Mouse (Mus musculus) thymus, postnatal 14 days (tissue): ENCODE measurements at regions not wholly inside any gene's neighbourhood (a gene's known extent, or its start where the extent isn't known, plus 50 kb on each side); places are given as distances from the start of the nearest gene placed in this dataset.
"Not testable (repeated sequence)": the region's sequence is repeated elsewhere in the genome, so short reads cannot be mapped to it uniquely, and the experiment has no call there.

Source experiments
- DNase-seq: peaks from one replicate; pipeline ENCODE4 v3.0.0; 2021

DNA sequence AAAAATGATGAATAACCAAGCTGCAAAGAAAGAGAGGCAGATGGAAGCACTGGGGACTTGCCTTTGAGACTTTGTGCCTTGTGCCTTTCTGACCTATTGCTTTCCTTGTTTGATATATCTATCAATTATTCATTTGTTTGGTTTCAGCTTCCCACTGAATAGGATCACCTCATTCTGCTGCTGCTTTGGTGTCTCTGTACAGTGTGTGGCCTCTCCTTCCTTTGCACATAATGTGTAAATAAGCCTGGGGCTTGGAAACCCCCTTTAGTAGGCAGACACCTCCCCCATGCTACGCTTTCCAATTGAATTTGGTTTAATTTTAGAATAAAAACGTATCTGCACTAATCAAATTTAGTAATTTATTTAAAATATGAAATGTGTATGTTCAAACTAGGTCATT lies 112.8 kb upstream of the Cwc22 start:
- DNase-seq: no peak

DNA sequence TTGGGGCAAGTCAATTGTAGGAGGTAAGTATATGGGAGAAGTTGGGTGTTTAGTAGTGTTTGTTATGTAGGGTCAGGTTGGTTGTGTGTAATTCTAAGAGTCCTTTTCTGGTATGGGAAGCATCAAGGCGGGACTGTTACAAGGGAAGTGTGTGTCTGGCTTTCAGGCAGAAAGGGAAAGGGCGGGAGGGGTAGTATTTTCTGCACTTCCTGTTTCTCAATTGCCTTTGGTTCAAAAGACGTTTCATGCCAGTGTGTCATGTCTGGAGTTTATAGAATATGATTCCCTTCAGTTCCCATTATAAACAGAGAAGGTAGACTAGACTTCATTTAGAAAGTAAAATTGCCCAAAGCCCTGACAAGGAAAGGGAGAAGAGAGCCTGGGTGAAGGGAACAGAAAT lies 107.7 kb upstream of the Cwc22 start:
- DNase-seq: no peak

DNA sequence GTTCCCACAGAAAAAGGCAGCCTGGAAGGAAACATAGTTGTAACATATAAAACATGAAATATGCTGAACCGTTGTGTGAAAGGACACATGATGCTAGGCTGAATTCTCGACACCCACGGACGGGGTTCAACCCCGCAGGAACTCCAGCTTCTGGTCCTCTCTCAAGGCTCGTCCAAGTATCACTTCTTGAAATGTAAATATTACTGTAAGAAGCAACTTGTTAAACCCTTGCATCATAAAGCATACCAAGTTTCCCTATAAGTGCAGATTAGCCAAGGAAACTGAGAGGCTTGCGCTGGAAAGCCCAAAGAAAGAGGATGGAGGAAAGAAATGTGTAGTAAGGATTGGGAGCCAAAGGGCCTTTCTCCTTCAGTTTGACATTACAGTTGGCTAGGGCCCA lies 104.4 kb upstream of the Cwc22 start:
- no peak for DNase-seq

DNA sequence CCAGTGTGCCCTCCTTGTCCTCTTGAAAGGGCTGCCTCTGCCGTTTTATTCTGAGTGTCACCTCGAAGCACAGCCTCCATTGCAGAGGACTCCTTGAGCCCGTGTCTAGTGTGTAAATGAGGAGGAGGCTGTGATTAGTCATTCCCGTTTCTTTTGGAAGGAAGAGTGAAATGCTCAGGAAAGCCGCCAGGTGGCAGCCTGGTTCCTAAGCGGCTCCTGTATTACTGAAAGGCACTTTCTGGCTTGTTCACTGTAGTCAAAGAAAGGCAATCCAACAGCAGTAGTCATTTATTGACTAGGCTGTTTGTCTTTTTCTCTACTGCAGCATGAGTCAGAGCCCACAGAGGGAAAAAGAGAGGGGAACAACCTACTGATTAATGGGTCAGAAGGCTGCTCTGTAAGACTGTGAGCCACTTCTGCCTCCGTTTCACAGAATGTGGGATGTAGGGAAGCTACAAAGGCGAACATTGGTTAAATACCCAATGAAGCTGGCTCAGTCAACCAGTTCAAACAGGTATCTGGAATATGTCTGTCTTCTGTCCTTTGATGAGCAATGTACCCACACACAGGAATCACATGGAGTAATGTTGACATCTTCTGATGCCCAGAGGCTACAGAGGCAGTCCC lies 103.2 kb upstream of the Cwc22 start:
- peak; percentile 28 for DNase-seq

DNA sequence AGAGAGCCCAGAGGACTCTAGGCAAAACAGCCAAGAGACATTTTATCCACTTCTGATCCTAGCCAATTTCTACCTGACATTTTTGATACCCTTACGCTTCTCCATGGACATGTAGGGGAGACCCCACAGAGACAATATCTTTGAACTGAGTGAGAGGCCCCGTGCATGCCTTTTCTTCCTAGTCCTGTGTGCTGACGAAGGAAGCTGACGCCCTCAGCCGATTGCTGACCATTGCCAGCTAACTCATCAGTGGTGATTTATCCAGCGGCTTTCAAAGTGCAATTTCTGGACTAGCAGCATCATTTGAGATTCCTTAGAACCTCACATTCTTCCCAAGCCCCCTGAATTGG lies 102.5 kb upstream of the Cwc22 start:
- DNase-seq: no peak

DNA sequence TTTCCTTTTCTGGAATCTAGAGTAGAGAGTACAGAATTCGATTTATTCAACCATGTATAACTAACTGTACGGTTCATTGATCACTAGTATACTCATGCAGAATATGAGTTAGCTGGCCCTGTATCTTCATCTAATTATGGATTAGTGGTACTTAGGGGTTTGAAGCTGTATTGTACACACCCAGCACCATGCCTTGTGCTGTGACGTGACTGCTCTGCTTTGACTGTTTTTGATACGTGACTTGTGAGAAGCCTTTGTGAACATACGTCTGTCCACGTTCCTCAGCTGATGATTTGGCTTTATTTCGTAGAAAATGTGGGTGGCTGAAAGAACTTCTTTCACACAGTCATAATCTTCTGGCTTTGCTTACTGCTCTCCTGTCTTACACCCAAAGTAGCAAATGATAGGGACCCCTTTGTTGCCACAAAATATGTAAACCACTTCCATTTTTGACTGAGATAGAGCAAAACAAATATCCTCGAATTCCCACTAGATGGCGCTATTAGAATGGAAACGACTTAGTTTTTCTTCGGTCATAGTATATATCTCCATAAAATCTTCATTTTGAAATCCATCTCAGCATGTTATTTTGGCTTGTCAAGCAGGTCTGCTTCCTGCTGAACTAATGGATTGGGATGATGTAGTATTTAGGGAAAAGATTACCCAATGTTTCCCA lies 102.0 kb upstream of the Cwc22 start:
- no peak for DNase-seq

DNA sequence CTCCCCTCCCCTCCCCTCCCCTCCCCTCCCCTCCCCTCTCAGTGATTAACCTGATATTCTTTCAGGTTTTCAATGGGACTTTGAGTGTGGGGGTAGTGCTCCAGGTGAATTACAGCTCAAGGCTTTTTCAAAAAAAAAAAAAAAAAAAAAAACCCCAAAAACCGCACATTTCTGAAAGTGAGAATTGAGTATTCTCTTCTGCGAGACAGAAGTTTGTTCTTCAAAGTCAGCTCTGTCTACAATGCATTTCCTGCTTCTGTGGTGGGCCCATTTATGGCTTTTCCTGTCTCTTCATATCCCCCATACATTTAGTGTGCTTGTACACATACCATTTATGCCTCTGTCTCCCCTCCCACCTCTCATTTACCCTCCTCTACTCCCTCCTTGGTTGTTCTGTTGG lies 81.1 kb upstream of the Cwc22 start:
- DNase-seq: peak; percentile 14

DNA sequence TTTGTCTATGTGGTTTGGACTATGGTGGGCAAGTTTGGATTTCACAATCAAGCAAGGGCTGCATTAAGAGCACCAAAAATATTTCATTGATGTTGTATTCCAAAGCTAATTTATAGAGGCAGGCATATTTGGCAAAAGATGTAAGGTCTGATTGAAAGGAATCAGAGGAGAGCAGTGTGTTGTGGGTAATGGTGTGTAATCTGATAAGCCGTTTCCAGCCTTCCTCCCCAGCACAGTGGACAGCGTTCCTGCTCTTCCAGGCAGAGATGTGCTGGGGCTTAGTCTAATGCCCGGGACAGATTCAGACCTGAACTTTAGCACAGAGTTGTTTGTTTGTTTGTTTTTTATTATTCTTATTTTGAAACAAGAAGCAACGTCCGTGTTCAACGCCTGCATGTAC lies 80.6 kb upstream of the Cwc22 start:
- no peak for DNase-seq

DNA sequence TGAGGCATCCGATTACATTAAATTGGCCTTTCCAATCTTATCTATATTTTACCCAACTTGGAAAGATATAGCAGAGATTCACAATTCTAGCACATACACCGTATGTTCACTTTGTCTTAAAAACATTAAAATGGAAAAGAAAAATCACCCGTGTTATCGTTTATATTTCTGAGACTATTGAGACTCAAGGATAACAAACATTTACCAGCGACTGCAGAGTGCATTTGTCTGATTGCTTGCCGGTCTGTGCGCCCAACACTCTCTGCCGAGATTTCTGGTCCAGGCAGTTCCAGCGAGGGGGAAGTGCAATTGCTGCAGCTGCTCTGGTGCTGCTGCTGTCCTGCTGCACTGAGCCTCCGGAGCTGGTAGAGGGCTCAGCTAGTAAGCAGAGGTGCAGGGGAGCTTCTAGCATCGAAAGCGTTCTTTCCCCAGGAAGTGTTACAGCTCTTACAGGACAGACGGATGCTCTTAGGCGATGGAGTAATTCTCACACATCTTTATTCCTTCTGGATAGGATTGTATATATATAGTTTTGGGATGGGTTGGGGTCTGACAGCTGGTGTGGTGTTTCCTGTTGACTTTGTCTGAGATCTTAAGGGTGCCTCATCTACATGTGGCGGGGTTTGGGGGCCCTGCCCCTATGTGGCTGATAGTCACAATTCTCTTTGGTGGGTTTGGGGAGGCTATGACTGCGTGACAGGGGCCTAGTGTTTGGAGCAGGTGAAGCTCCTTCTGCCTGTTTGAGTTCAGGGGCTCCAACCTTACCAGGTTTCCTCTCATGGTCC lies 79.7 kb upstream of the Cwc22 start:
- DNase-seq: no peak

DNA sequence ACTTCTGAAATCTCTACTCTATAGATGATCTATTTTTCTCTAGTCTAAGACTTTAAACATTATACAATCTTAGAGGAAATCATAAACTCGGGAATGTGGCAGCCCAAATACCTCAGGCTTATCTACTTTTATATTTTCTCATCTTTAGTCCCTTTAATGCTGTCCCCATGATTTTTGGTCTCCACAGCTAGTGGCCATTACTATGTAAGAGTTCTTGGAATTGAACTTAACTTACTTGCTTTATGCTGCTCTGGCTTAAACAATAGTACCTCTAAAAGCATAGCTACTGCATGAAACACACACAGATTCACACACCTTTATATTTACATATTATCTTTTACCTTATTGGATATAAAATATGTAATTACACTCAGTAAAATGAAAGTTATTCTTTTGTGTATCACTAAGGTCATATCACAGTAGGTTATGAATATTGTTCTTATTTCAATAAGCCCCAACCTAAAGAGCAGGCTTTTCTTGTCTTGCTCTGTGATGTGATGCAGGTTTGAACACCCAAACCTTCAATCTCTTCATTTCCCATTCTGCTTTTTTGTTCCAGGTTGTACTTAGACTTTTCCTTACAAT lies 78.9 kb upstream of the Cwc22 start:
- DNase-seq: no peak

DNA sequence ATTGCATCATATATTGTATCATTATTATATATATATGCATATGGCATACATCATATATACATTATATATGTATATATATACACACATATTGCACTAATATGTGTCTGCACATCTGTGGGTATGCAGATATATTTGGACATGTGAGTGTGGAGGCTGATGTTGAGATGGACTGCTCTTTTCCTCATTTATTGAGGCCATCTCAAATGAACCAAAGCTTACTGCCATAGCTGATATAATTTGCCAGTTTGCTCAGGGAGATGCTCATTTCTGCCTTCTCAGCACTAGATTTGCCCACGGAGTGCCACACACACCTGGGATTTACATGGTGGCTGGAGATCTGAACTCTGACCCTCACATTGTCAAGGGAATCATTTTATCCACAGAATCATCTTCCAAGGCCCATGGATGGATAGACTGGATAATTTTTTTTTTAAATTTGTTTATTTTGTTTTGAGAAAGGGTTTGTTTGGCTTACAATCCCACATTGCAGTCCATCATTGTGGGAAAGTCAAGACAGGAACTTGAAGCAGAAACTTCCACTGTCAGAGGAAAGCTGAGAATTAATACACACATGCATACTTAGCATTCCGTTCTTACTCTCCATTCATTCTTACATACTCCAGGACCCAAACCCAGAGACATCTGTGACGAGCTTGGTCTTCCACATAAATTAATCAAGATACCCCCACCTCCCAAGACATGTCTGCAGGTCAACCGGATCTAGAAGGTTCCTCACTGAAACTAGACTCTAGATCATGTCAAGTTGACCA lies 77.9 kb upstream of the Cwc22 start:
- no peak for DNase-seq

DNA sequence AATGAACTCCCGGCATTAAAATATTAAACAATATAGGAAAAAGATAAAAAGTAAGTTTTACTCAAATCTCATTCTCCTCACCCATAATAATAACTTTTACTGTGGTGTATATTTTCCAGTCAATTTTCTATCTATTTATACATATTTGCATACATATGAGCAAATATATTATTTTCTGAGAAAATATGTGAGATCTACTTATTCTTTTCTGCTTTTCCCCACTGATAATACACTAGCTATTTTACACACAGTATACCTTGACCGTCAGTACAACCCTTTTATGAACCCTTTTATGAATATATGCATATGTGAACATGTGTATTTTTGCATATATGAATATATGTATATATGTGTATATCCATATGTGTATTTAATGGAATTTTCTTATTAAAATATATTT lies 77.2 kb upstream of the Cwc22 start:
- DNase-seq: no peak

DNA sequence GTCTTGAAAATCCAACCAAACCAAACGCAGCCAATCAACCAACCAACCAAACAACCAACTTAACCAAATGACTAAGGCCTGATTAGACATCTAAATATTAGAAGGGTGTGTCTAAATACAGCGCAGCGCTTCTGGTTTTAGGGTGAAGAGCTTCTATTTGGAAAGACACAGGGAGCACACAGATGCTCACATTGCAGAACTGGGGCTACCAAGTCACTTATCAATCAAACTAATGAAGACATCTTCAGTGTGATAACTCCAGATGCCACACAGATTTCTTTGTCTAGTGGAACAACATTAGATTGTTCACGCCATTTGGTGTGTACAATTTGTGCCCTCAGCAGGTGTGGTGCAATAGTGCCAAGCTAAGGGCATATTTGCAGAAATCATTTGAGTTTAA lies 76.6 kb upstream of the Cwc22 start:
- no peak for DNase-seq

DNA sequence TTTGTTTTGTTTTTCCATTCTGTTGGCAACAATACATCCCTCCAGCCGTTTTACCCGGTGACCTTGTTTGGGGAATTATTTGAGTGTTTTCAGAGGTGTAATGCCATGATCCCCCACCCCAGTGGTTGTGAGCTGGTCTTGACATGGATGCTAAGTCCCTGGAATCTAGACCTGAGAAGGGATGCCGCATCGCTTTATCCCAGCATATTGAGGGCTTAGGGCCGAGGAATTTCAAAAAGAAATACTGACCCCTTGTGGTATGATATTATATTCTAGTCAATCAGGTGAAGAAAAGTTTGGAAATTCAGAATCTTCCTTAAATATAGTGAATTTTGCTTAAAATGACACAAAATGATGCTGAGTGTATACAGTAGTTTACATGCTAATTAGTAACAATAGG lies 75.7 kb upstream of the Cwc22 start:
- no peak for DNase-seq

DNA sequence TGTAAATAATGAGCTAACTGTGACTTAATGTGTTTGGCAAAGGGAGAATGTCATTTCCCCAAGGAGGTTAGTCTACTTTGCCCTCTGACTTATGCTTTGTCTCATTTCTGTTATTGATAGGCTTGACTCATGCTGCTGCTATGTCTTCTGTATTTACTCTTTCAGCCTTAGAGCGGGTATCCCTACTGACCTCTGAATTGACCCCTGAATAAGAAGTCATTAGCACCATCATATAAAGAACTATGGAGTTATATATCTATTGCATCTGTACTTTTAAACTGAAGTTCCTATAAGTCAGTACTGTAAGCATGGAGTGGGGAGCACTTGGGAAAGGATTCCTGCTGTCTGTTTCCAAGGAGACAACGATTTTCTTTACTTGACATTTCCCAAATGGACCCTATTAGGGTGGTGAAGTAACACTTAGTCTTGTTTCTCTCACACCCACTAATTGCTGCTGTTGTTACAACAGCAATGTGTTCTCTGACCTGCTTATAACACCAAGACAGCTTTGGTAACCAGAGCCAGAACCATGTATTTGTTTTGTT lies 75.3 kb upstream of the Cwc22 start:
- no peak for DNase-seq

DNA sequence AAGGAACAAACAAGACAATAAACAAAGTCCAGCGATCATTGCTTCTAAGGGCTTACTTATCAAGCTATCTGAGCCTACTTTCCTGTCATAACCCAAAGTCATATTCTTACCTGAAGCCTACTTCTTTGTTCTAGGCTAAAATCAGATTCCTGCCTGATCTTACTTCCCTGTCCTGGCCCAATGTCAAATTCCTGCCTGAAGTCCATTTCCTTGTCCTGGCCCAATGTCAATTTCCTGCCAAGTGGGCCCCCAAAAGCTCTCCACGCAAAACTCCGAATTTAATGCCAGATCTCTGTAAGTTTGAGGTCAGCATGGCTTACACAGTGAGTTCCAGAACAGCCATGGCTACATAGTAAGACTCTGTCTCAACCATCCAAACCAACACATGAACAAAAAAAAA lies 74.3 kb upstream of the Cwc22 start:
- no peak for DNase-seq

DNA sequence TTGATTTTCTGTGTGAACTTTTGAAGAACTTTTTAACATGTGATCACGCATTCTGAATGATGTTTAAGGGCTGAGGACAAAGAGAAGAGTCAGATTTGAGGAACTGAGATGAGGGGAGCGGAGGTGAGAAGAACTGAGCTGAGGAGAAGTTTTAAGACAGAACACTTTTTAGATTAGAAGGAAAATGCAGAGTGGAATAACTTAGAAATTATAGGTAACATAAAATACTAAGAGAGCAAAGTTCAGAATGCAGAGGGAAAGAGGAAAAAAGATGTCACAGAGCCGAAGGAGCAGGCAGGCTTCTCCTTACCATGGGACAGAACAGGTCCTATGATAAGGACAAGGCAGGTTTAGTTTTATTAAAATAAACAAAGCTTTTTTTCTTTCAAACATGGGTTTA lies 73.7 kb upstream of the Cwc22 start:
- no peak for DNase-seq

DNA sequence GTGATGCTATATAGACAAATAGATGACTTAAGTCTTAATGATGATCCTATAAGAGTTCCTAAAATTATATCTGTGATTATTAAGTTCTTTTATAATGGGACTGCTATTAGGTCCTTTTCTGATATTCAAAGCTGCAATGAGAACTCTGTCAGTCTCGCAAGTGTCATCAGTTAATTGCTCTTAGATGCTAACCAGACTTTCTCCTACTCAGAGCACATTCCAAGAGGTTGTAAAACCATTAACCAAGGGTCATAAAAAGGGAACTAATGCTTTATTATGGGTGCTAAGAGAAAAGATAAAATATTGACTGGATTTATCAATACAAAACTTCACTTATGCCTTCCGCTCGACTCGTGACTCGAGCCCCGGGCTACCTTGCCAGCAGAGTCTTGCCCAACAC lies 66.3 kb upstream of the Cwc22 start:
- DNase-seq: not testable (repeated sequence)

DNA sequence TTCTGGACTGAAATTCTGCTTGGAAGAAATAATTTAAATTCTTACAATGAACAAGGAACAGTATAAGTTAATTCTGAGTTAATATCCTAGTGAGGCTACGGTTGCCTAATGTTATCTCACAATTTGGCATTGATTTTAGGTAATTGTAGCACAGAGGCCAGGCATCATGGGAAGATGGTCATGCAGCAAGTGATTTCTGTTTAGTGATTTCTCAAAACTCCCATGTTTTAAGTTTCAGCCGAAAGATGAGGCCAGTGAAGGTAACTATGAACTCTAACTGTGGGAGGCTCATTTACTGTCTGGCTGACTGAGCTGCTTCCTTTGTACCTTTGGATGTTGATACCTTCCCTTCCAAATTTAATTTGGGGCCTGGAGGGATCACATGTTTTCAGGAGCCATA lies 65.6 kb upstream of the Cwc22 start:
- no peak for DNase-seq

DNA sequence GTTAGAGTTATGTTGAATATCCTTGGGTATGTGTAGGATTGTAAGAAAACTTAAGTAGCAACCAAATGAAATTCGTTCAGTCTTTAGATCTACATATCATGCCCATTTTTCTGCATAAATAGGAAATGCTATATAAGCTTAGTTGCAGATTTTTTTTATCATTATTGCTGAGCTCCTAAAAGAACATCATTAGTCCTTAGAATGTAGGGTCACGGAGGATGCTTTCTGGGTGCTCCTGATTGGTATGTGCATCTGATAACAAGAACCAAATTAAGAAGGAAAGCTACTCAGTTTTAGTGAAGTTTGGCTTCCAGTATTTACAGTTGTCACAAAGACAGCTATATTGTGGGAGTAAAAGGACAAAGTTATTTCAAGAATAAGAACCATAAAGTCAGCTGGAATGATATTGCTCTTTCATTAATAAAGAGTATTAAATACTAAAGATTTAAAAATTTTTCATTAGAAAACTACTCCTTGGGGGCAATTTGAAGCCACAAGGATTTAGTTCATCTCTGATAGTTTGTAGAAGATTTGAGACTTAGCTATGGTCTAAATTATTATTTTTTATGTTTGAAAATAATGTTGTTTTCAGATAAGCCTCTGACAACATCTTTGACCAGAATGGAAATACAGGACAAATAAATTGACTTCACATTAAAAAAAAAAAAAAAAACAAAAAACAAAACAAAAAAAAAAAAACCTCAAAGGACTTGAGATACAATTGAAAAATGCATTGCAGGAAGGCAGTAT lies 65.1 kb upstream of the Cwc22 start:
- DNase-seq: no peak

DNA sequence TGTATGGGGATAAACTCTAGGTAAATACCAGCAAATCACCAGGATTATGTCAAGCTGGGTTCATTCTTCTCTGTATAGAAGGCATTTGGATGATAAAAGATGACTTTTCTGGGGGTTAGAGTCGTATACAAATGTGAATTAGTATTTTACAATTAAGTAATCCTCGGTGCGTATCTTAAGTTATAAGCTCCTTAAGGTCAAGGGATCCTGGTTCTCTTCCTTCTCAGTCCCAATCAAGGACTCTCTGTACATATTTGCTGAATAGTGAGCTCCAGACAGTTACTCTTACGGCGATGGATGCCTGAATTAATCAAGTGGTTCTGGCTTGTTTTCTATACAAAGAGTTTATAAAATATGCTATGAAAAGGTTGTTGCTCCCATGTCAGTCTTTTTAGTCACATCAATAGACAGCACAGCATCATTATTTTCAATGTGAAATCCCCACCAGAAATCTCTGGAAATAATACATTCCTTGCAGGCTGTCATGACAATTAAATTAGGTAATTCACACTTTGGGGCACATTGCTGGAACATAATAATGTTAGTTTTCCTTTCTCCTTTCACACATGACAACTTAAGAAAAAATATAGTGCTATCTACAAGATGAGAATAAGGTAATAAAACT lies 64.0 kb upstream of the Cwc22 start:
- no peak for DNase-seq

DNA sequence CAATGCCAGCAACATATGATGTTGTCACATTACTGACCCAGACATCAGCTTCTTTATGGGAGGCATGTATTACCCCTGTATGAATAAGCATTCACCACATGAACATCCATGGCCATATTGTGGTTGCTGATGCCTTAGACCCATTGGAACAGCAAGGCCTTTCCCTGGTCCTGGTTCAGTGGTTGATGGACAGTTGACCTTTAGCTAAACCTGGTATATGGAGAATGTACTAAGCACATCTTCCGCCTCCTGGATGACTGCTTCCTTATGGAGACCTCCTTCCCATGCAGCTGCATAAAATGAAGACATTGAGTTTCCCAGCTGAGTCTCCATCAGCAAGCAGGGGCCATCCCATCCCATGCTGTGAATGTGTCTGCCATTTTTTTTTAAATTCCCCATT lies 61.9 kb upstream of the Cwc22 start:
- no peak for DNase-seq
